Mouse (Mus musculus) liver, embryonic 11.5 days (tissue): ENCODE measurements around the gene Glis2. TPM values are rescaled to one million over a fixed set of nuclear protein-coding genes. Genes with fewer than 3 reads are reported as not detected.

Experiments
- polyA plus RNA-seq: library from polyadenylated mRNA; unstranded; fragments of >200 nt; fragmentation: Nextera tagmentation; extraction: Ambion mirVana; gene quantifications from 2 replicates; pipeline ENCODE4 v1.2.1, GENCODE M21; 2014

Glis2 gene
- polyA plus RNA-seq, 1 experiment from 2014 or later, result 10.8 TPM

Other genes starting within 250 kb of the Glis2 start
- gene Adcy9, start 174.2 kb upstream of the Glis2 start, polyA plus RNA-seq, result 1.6 and 2.1 TPM in 2 replicates
- gene Srl, start 52.9 kb upstream of the Glis2 start, polyA plus RNA-seq, result 8.7 and 8.8 TPM in 2 replicates
- 23.3 and 25.1 TPM in 2 replicates for gene Tfap4, start 34.9 kb upstream of the Glis2 start, polyA plus RNA-seq
- 110 and 116 TPM in 2 replicates for gene Pam16, start 30.3 kb downstream of the Glis2 start, polyA plus RNA-seq
- 9.3 and 9.4 TPM in 2 replicates for gene Vasn, start 45.2 kb downstream of the Glis2 start, polyA plus RNA-seq
- 104 and 111 TPM in 2 replicates for gene Dnaja3, start 45.3 kb downstream of the Glis2 start, polyA plus RNA-seq
- 17.4 and 18.7 TPM in 2 replicates for gene Coro7, start 85.1 kb downstream of the Glis2 start, polyA plus RNA-seq
- 85.6 and 92.2 TPM in 2 replicates for gene Nmral1, start 124.6 kb downstream of the Glis2 start, polyA plus RNA-seq
- gene Hmox2, start 131.6 kb downstream of the Glis2 start, polyA plus RNA-seq, result 66.8 and 75.9 TPM in 2 replicates
- gene Cdip1, start 195.6 kb downstream of the Glis2 start, polyA plus RNA-seq, result 49.4 and 49.8 TPM in 2 replicates
- gene 4930562C15Rik, start 240.7 kb downstream of the Glis2 start, polyA plus RNA-seq, result 0.19 and 0.33 TPM in 2 replicates